Mouse (Mus musculus): ENCODE results near the gene Camta1. TPM values are rescaled to one million over a fixed set of nuclear protein-coding genes. Genes with fewer than 3 reads are reported as not detected.

Camta1 gene
- polyA plus RNA-seq, 1 experiment from 2014 or later = 150 TPM

GRCm38 (mm10) chr4:151739348-151739956 lies 122.2 kb downstream of the Camta1 start:
- no peaks in the 10 kb centered on the region for H3K36me3 ChIP-seq (ENCODE audit: control insufficient read depth, insufficient read depth, low read length)
- H3K9ac ChIP-seq (ENCODE audit: low read length) = no peak overlapping the region
- H3K9me3 ChIP-seq (ENCODE audit: control insufficient read depth, low read length) = no peaks in the 10 kb centered on the region
- 86% methylated on average over 11 of the region's 12 CpGs for WGBS
- no peak overlapping the region for H3K4me3 ChIP-seq (ENCODE audit: low read depth, low read length)
- no peaks in the 10 kb centered on the region for H3K27me3 ChIP-seq (ENCODE audit: control insufficient read depth, insufficient read depth, low read length)
- H3K27ac ChIP-seq (ENCODE audit: low read depth, low read length) = no peak overlapping the region
- no peak for DNase-seq (ENCODE audit: low spot score, missing footprints)
- H3K4me2 ChIP-seq = no peak overlapping the region
- no peak for ATAC-seq (ENCODE audit: low FRiP score)
- 0 out of 2 replicates have a peak, but pooled peaks cover 3% of the 10 kb centered on the region for H3K4me1 ChIP-seq (ENCODE audit: control insufficient read depth, insufficient read depth, low read length)

- H3K36me3 ChIP-seq (ENCODE audit: control insufficient read depth, insufficient read depth, low read length) = no peaks in the 10 kb centered on the region
- H3K27ac ChIP-seq (ENCODE audit: low read depth, low read length) = no peak overlapping the region
- DNase-seq (ENCODE audit: low spot score, missing footprints) = no peak
- H3K27me3 ChIP-seq (ENCODE audit: control insufficient read depth, insufficient read depth, low read length) = no peaks in the 10 kb centered on the region
- ATAC-seq (ENCODE audit: low FRiP score) = no peak
- no peak overlapping the region for H3K4me2 ChIP-seq
- H3K9ac ChIP-seq (ENCODE audit: low read length) = no peak overlapping the region
- H3K9me3 ChIP-seq (ENCODE audit: control insufficient read depth, low read length) = no peaks in the 10 kb centered on the region
- 0 out of 2 replicates have a peak, but pooled peaks cover 3% of the 10 kb centered on the region for H3K4me1 ChIP-seq (ENCODE audit: control insufficient read depth, insufficient read depth, low read length)
- 84% methylated on average over 11 of the region's 11 CpGs for WGBS
- H3K4me3 ChIP-seq (ENCODE audit: low read depth, low read length) = no peak overlapping the region
Measured at GRCm38 (mm10) chr4:151738875-151739274, 122.8 kb downstream of the Camta1 start.

DNA sequence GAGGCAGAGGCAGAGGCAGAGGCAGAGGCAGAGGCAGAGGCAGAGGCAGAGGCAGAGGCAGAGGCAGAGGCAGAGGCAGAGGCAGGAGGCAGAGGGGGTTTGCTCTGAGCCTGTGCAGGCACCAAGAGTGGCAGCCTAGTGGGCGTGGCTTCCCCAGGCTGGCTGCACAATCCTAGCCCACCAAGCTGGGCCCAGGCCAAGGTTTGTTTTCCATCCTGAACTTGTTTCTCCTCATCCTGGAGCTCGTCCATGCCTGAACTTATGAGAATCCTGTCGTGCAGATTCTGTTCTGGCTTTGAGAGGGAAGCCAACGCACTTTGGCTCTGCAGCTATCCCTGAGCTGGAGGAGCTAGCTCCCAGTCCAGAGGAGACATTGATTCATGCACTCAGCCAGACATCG lies 123.4 kb downstream of the Camta1 start:
- no peaks in the 10 kb centered on the region for H3K27me3 ChIP-seq (ENCODE audit: control insufficient read depth, insufficient read depth, low read length)
- 0 out of 2 replicates have a peak, but pooled peaks cover 3% of the 10 kb centered on the region for H3K4me1 ChIP-seq (ENCODE audit: control insufficient read depth, insufficient read depth, low read length)
- 83% methylated on average over 5 of the region's 5 CpGs for WGBS
- DNase-seq (ENCODE audit: low spot score, missing footprints) (no peak), ATAC-seq (ENCODE audit: low FRiP score) (no peak)
- H3K4me2 ChIP-seq = no peak overlapping the region
- H3K27ac ChIP-seq (ENCODE audit: low read depth, low read length) = no peak overlapping the region
- no peaks in the 10 kb centered on the region for H3K9me3 ChIP-seq (ENCODE audit: control insufficient read depth, low read length)
- no peak overlapping the region for H3K4me3 ChIP-seq (ENCODE audit: low read depth, low read length)
- no peaks in the 10 kb centered on the region for H3K36me3 ChIP-seq (ENCODE audit: control insufficient read depth, insufficient read depth, low read length)
- H3K9ac ChIP-seq (ENCODE audit: low read length) = no peak overlapping the region

DNA sequence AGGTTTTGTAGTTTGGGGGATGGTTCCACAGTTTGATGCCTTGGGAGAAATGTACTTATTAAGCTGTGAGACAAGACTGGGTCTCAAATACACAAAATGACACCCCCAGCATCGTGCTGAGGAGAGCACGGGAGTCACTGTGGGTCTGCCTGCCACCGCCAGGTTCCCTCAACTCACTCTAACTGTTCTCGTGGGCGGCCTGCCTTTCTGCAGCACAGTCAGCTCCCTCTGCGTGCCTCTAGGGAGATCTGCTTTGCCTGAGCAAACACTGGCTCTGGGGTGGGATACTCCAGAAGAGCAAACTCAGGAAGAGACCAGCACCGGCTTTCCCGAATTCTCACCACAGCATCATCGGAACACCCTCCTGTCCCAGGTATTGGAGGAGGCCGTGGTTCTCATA lies 129.0 kb downstream of the Camta1 start:
- Histone ChIP-seq H3K27me3 (ENCODE audit: control insufficient read depth, insufficient read depth, low read length) (no peaks in the 10 kb centered on the region), H3K4me3 (ENCODE audit: low read depth, low read length) (no peak overlapping the region), H3K9ac (ENCODE audit: low read length) (no peak overlapping the region), H3K9me3 (ENCODE audit: control insufficient read depth, low read length) (no peaks in the 10 kb centered on the region), H3K36me3 (ENCODE audit: control insufficient read depth, insufficient read depth, low read length) (no peaks in the 10 kb centered on the region), H3K27ac (ENCODE audit: low read depth, low read length) (no peak overlapping the region), H3K4me1 (ENCODE audit: control insufficient read depth, insufficient read depth, low read length) (no peaks in the 10 kb centered on the region), H3K4me2 (no peak overlapping the region)
- no peak for ATAC-seq (ENCODE audit: low FRiP score)
- no peak for DNase-seq (ENCODE audit: low spot score, missing footprints)
- WGBS = 69% methylated on average over 10 of the region's 10 CpGs

DNA sequence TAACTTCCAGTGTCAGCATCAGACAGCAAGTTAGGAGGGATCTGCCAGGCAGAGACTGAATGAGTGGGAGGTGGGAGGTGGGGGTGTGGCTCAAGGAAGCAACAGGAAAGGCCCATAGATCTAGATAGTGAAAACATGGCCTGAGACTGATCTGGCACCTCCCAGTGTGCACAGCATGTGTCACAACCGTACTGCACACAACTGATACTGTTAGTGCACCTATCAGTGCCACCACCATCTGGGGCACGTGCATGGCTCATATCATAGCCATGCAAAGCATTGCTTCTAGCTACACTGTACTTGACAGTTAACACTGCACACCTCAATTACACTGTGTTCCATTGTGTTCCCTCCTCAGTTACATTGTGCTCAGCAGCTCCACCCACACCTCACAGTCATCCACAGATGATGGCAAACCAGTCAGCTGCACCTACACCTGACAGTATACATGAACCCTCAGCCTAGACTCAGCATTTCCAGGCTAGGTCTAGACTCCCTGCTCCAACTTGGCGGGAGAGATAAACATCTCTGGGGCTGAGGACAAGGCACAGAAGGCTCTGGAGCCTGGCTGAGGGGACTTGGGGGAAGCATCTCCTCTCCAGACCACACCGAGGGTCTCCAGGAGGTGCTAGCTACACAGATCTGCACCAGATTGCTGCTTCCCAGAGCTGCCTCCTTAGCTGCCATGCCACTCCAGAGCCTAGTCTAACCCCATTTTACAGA lies 131.5 kb downstream of the Camta1 start:
- H3K4me2 ChIP-seq = no peak overlapping the region
- 77% methylated on average over 4 of the region's 4 CpGs for WGBS
- H3K9ac ChIP-seq (ENCODE audit: low read length) = no peak overlapping the region
- H3K4me3 ChIP-seq (ENCODE audit: low read depth, low read length) = no peak overlapping the region
- no peaks in the 10 kb centered on the region for H3K4me1 ChIP-seq (ENCODE audit: control insufficient read depth, insufficient read depth, low read length)
- DNase-seq (ENCODE audit: low spot score, missing footprints) = no peak
- H3K27ac ChIP-seq (ENCODE audit: low read depth, low read length) = no peak overlapping the region
- ATAC-seq (ENCODE audit: low FRiP score) = no peak
- no peaks in the 10 kb centered on the region for H3K9me3 ChIP-seq (ENCODE audit: control insufficient read depth, low read length)
- H3K27me3 ChIP-seq (ENCODE audit: control insufficient read depth, insufficient read depth, low read length) = no peaks in the 10 kb centered on the region
- H3K36me3 ChIP-seq (ENCODE audit: control insufficient read depth, insufficient read depth, low read length) = no peaks in the 10 kb centered on the region

GRCm38 (mm10) chr4:151729116-151729515 lies 132.6 kb downstream of the Camta1 start:
- Histone ChIP-seq H3K4me2 (no peak overlapping the region), H3K4me1 (ENCODE audit: control insufficient read depth, insufficient read depth, low read length) (no peaks in the 10 kb centered on the region), H3K9me3 (ENCODE audit: control insufficient read depth, low read length) (no peaks in the 10 kb centered on the region), H3K27me3 (ENCODE audit: control insufficient read depth, insufficient read depth, low read length) (no peaks in the 10 kb centered on the region), H3K27ac (ENCODE audit: low read depth, low read length) (no peak overlapping the region), H3K4me3 (ENCODE audit: low read depth, low read length) (no peak overlapping the region), H3K9ac (ENCODE audit: low read length) (no peak overlapping the region), H3K36me3 (ENCODE audit: control insufficient read depth, insufficient read depth, low read length) (no peaks in the 10 kb centered on the region)
- 82% methylated on average over 4 of the region's 4 CpGs for WGBS
- ATAC-seq (ENCODE audit: low FRiP score) (no peak), DNase-seq (ENCODE audit: low spot score, missing footprints) (no peak)

- Histone ChIP-seq H3K36me3 (ENCODE audit: control insufficient read depth, insufficient read depth, low read length) (no peaks in the 10 kb centered on the region), H3K4me3 (ENCODE audit: low read depth, low read length) (no peak overlapping the region), H3K9ac (ENCODE audit: low read length) (no peak overlapping the region), H3K27ac (ENCODE audit: low read depth, low read length) (no peak overlapping the region), H3K4me1 (ENCODE audit: control insufficient read depth, insufficient read depth, low read length) (no peaks in the 10 kb centered on the region), H3K27me3 (ENCODE audit: control insufficient read depth, insufficient read depth, low read length) (no peaks in the 10 kb centered on the region), H3K4me2 (no peak overlapping the region), H3K9me3 (ENCODE audit: control insufficient read depth, low read length) (no peaks in the 10 kb centered on the region)
- DNase-seq (ENCODE audit: low spot score, missing footprints) (no peak), ATAC-seq (ENCODE audit: low FRiP score) (no peak)
- WGBS = 88% methylated on average over 11 of the region's 11 CpGs
Measured at GRCm38 (mm10) chr4:151728391-151729065, 133.1 kb downstream of the Camta1 start.

GRCm38 (mm10) chr4:151726396-151726795 lies 135.3 kb downstream of the Camta1 start:
- H3K9me3 ChIP-seq (ENCODE audit: control insufficient read depth, low read length) = no peaks in the 10 kb centered on the region
- H3K27me3 ChIP-seq (ENCODE audit: control insufficient read depth, insufficient read depth, low read length) = no peaks in the 10 kb centered on the region
- H3K4me3 ChIP-seq (ENCODE audit: low read depth, low read length) = no peak overlapping the region
- DNase-seq (ENCODE audit: low spot score, missing footprints) (no peak), ATAC-seq (ENCODE audit: low FRiP score) (no peak)
- no peaks in the 10 kb centered on the region for H3K4me1 ChIP-seq (ENCODE audit: control insufficient read depth, insufficient read depth, low read length)
- WGBS = 59% methylated on average over 2 of the region's 2 CpGs
- no peak overlapping the region for H3K4me2 ChIP-seq
- no peaks in the 10 kb centered on the region for H3K36me3 ChIP-seq (ENCODE audit: control insufficient read depth, insufficient read depth, low read length)
- H3K27ac ChIP-seq (ENCODE audit: low read depth, low read length) = no peak overlapping the region
- H3K9ac ChIP-seq (ENCODE audit: low read length) = no peak overlapping the region

DNA sequence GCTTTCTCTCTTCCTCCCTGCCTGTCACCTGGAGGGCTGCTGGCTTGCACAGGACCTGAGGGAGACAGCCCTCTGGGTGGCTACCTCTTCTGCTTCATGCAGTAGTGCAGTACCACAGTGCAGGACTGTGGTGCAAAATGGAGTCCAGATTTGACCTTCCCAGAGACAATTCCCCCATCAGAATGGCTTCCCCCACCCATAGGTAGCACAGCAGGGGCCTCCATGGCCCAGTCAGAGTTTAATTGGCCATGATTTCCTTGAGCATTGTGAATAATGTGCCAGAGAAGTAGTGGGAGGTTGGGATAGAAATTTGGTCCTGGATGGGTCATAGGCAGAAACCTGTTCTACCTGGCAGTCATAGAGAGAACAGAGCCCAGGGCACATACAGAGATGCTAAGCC lies 136.8 kb downstream of the Camta1 start:
- H3K9me3 ChIP-seq (ENCODE audit: control insufficient read depth, low read length) = no peaks in the 10 kb centered on the region
- no peak for DNase-seq (ENCODE audit: low spot score, missing footprints)
- no peaks in the 10 kb centered on the region for H3K36me3 ChIP-seq (ENCODE audit: control insufficient read depth, insufficient read depth, low read length)
- H3K4me1 ChIP-seq (ENCODE audit: control insufficient read depth, insufficient read depth, low read length) = no peaks in the 10 kb centered on the region
- no peak overlapping the region for H3K9ac ChIP-seq (ENCODE audit: low read length)
- H3K27ac ChIP-seq (ENCODE audit: low read depth, low read length) = no peak overlapping the region
- H3K4me3 ChIP-seq (ENCODE audit: low read depth, low read length) = no peak overlapping the region
- H3K27me3 ChIP-seq (ENCODE audit: control insufficient read depth, insufficient read depth, low read length) = no peaks in the 10 kb centered on the region
- no peak for ATAC-seq (ENCODE audit: low FRiP score)
- H3K4me2 ChIP-seq = no peak overlapping the region
